Mouse (Mus musculus) cerebellum, adult 2 months (tissue): ENCODE results near the gene Phactr4.

Experiments used
- CTCF ChIP-seq: fragments of 200-500 bp; IDR thresholded peaks from 2 replicates; pipeline ENCODE4 v1.5.1; 2011; ENCODE audit warnings: low read depth, mild to moderate bottlenecking, control low read depth, low read length, moderate library complexity, borderline replicate concordance; ENCODE audit not compliant: insufficient read depth
- POLR2A ChIP-seq: fragments of 200-500 bp; IDR thresholded peaks from 2 replicates; pipeline ENCODE4 v1.6.1; 2011; ENCODE audit warnings: low read length, control low read depth, borderline replicate concordance; ENCODE audit not compliant: insufficient read depth

DNA sequence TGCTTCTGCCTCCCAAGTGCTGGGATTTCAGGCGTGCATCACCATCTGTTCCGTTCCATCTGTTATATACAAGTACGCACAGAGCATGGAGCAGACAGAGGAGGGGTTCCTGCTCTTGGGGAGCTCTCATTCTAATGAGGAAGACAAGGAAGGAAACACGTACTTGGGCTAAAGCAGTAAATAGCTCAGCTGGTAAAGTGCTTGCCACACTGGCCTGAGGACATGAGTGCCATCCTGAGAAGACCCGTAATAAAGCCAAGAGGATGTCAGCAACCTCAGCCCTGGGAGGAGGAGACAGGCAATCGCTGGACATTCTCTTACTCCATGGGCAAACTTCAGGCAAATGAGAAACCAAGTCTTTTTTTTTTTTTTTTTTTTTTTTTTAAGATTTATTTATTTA, 116.3 kb downstream of the Phactr4 start:
- TF ChIP-seq CTCF (no peak), POLR2A (no peak)
